Mouse (Mus musculus): ENCODE measurements around the gene Gja5.

The Gja5 gene

GRCm38 (mm10) chr3:96936241-96936640 is 31.7 kb downstream of the Gja5 start:
- DNase-seq (ENCODE audit: low spot score): no peak

DNA sequence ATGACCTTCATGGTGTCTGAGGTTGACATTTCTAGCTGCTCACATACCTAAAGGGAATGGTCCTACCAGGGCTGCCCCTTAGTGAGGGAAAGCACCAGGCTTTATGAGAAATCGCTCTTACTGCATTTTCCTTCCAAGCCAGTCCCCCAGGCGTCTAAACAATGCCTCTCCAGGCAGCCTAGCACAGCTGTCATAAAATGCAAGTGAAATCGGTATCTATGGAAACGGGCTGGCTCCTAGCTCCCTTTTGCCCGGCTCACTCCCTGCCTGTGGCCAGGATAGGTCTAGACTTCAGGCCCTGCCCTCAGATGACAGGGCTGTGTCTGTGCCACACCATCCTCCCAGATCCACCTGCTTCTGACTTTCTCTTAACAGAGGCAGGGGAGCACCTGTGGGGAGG is 33.1 kb downstream of the Gja5 start:
- no peak for DNase-seq (ENCODE audit: low spot score)

DNA sequence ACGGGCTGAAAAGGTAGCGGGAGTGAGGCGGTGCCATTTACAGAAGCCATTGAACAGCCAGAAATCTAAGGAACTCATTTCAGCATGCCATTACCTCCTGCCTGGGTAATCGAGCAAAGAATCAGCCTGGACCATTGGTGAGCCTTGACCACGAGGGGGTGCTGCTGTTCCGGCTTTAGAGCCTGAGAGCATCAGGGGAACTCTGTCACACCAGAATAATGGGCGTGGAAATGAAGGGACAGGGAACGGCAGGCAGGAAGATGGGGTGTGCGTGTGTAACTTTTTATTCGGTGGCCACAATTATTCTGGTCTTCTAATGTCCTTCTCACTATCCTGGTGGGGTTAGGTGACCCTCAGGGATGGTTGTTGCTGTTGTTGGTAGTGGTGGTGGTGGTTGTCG is 34.2 kb downstream of the Gja5 start:
- peak; percentile 88 for DNase-seq (ENCODE audit: low spot score)

DNA sequence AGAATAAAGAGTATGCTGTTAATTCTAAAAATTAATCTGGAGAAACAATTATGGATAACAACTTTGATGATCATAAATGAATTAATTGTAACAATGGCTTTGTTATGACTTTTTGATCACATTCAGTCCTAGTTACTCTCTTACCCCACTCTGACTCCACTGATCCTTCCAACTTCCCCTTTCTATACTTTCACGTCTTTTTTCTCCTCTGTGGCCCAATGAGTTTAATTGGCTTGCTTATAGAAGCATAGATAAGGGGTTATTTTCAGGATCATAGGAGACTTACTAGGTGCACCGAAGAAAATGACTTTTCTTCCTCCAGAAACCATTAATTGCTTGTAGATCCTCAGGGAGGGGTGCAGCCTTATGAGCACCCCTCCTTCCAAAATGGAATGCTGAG is 38.2 kb downstream of the Gja5 start:
- DNase-seq (ENCODE audit: low spot score): no peak

GRCm38 (mm10) chr3:96953489-96954233 is 49.2 kb downstream of the Gja5 start:
- DNase-seq (ENCODE audit: low spot score): no peak

DNA sequence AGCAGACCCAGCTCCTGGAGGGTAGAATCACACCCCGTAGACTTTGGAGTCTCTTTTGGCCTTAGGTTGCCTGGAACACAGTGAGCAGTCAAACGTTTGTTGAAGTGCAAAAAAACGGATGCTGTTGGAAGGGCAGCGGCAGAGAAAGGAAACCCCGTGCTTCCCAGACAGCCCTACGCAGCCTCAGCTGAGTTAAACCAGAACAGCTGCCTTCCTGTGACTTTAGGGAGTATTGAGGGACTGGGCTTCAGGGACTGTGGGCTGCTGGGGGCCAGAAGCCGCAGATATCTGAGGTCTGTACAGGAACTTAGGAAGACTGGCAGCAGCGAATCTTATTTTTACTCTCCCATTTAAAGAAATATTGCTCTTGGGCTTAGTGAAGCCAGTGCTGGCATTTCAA is 56.1 kb downstream of the Gja5 start:
- DNase-seq (ENCODE audit: low spot score): no peak

DNA sequence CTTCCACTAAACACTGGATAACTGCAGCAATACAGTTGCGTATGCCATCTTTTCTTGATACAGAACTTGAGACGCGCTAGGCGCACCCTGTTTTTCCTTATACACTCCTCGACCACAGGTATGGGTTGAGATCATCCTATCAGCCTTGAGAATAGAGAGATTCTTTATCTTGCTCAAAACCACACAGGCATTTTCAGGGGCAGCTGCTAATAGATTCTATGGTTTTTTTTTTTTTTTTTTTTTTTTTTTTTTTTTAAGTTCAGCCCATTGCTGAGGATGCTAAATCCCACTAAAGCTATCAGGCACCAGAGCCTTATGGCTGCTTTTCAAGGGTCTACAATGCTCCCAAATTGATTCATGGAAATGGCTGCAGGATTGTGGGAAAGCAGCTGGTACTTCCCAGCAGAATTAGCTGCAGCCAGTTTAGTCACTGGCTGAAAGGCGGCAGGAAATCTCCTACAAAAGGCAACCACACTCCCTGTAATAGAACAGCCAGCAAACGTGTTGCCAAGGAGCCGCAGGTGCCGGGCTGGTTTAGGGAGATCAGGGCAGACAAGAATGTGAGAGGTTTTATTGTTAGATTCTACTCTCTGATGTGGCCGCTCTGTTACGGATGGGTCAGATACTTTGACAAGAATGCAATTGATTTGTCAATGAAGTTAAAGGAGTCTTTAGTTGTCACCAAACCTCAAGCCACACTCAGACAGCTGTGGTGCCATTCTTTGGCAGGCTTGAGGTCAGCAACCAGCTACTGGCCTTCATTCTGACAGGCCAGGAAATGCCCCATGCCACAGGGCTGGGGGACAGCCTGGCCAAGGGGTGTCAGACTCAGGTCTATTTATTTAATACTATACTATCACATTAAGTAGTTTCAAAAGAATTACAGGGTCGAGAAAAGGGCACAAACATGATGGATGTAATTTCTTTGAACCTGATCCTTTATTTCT is 58.9 kb downstream of the Gja5 start:
- DNase-seq (ENCODE audit: low spot score): no peak

DNA sequence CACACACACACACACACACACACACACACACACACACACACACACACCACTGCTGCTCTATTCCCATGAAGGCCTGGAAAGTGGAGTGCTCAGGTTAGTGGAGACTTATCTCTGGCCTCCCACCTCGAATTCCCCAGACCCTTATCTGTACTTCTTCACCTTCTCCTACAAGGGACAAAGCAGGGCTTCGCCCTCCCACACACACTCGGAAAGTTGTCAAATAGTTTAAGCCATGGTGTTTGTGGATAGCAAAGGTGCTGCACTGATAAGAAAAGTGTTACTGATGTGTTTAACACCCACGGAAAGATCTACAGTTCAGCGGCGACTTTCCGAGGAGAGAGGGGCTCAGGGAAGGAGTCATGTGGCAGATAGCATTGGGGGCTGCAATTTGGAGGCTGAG is 66.5 kb downstream of the Gja5 start:
- DNase-seq (ENCODE audit: low spot score): no peak

DNA sequence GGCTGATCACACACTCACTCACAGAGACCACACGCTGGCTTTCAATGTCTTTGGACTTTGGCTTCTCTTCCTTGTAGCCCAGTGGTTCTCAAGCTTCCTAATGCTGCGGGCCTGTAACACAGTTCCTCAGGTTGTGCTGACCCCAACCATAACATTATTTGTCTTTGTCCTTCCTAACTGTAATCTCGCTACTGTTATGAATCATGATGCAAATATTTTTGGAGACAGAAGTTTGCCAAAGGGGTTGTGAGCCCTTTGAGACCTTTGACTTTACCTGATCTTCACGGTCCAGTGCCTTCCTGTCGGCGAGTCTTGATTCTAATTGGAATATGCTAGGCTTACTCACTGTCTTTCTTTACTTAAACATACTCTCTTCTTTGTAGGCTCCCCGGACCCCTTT is 70.0 kb downstream of the Gja5 start:
- DNase-seq (ENCODE audit: low spot score): no peak

- DNase-seq (ENCODE audit: low spot score): no peak
Observed at GRCm38 (mm10) chr3:96975628-96976027, 71.1 kb downstream of the Gja5 start.

- no peak for DNase-seq (ENCODE audit: low spot score)
Observed at GRCm38 (mm10) chr3:96977507-96977906, 73.0 kb downstream of the Gja5 start.

DNA sequence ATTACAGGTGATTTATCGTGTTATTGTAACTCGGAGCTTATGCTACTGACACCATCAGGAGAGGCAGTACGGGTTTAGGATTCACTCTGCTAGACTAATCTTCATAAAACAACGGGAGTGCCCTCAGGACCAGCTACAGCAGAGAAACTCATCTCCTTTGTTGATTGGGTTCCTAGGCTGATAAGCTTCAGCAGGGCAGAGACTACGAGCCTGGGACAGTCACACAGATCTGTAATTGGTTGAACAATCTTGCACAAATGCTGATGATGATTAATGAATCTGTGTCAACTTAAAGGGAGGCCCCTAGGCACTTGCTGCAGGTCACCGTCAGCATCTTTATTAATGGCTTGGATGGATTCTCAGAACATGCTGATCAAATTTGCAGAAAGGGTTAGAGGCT is 74.0 kb downstream of the Gja5 start:
- no peak for DNase-seq (ENCODE audit: low spot score)

- no peak for DNase-seq (ENCODE audit: low spot score)
Observed at GRCm38 (mm10) chr3:96979020-96979419, 74.5 kb downstream of the Gja5 start.

GRCm38 (mm10) chr3:96981833-96982232 is 77.3 kb downstream of the Gja5 start:
- no peak for DNase-seq (ENCODE audit: low spot score)

DNA sequence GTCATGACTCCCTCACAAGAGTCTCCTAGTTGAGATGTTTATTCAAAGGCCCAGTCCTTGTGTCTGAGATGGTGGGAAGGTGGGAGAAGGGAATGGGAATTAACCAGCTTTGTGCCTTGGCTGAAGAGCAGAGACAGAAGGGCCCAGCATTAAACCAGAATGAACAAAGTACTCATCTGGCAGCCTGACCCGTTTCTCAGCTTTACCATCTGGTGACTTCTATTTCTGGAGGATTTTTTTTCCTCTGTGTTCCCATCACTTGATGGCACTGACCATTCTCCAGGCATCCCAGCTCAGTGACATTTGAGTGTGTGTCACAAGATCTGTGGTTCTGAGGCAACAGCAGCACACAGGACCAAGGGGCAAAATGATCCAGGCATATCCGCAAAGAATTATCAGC is 78.2 kb downstream of the Gja5 start:
- DNase-seq (ENCODE audit: low spot score): no peak

- no peak for DNase-seq (ENCODE audit: low spot score)
Observed at GRCm38 (mm10) chr3:96992526-96992925, 88.0 kb downstream of the Gja5 start.

GRCm38 (mm10) chr3:96997770-96998169 is 93.3 kb downstream of the Gja5 start:
- no peak for DNase-seq (ENCODE audit: low spot score)

DNA sequence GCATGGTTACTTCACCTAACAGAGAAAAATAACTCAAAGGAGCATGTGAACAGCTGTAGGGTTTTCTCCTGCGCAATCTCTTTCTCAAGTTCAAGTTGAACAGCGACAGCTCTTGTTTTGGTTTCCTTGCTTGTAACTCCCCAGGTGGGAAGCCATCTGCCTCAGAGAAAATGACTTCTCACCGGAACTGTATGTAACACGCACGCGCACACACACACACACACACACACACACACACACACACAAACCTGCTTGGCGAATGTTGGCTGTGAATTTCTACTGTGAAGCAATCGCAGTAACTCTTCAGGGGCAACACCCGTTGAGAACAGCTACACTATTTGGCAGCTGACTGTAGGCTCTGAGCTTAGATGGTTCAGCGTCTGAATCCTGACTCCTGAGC is 98.6 kb downstream of the Gja5 start:
- DNase-seq (ENCODE audit: low spot score): no peak

- no peak for DNase-seq (ENCODE audit: low spot score)
Observed at GRCm38 (mm10) chr3:97004509-97004908, 100.0 kb downstream of the Gja5 start.

- DNase-seq (ENCODE audit: low spot score): no peak
Observed at GRCm38 (mm10) chr3:97007010-97007448, 102.5 kb downstream of the Gja5 start.

DNA sequence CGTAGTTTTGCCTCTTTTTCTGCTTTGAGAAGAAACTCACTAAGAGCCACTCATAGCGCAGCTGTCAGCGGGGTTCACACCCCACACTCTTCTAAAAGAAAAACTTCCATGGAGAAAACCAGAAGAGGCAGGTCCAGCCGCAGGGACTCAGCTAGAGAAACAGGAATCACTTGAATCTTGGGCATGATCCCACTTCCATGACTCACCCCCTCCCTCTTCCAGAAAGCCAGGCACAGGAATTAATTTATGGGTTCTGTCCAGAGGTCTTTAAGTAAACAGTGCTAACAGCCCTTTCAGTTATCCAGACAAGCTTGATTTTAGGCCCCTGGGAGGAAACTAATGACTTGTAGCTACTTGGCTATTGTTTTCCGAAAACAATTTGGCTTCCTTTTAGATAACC is 120.7 kb downstream of the Gja5 start:
- peak; percentile 63 for DNase-seq (ENCODE audit: low spot score)

- DNase-seq (ENCODE audit: low spot score): no peak
Observed at GRCm38 (mm10) chr3:97032053-97032496, 127.6 kb downstream of the Gja5 start.

- DNase-seq (ENCODE audit: low spot score): no peak
Observed at GRCm38 (mm10) chr3:97035558-97035957, 131.1 kb downstream of the Gja5 start.
